Mouse (Mus musculus): ENCODE results near the gene Nsfl1c. TPM values are rescaled to one million over a fixed set of nuclear protein-coding genes. Genes with fewer than 3 reads are reported as not detected.

Gene Nsfl1c
- 121 and 157 TPM in 2 replicates for polyA plus RNA-seq (2012)

DNA sequence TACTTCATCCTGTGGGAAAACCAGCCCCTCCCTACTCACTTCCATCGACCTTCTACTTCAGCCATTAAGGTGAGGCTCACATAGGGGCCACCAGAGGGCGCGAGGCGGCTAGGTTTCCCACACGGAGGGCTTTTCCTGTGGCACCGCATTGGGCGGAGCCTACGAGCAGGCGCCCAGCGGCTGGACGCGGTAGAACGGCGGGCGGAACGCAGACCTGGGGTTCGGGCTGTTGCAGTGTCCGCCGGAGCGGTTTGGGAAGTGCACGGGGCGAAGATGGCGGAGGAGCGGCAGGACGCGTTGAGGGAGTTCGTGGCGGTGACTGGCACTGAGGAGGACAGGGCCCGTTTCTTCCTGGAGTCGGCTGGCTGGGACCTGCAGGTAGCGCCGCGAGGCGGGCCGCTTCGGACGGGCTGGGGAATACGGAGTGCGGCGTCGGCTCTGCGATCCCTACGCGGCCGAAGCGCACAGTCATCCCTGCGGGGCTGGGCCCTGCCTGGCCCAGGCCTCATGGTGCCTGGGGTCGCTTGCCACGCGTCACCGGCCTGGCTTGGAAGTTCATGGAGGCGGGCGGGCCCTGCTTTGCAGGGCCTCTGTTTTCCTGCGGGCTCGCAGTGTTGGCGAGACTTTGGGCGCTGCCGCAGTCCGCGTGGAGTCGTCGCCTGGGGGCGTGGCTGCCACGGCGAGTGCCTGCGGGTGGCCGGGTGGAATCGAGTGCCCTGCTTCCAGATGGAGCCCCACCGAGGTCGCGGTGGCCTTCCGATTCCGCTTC, at the start of gene Nsfl1c:
Gene Nsfl1c (plus strand): TSS at position 148 of the 769 bp plus-strand sequence.

GRCm38 (mm10) chr2:151476053-151476452, 17.9 kb upstream of the Nsfl1c start, which contains the start of gene 4921509C19Rik:
4921509C19Rik (minus strand) TSS chr2:151476153.

DNA sequence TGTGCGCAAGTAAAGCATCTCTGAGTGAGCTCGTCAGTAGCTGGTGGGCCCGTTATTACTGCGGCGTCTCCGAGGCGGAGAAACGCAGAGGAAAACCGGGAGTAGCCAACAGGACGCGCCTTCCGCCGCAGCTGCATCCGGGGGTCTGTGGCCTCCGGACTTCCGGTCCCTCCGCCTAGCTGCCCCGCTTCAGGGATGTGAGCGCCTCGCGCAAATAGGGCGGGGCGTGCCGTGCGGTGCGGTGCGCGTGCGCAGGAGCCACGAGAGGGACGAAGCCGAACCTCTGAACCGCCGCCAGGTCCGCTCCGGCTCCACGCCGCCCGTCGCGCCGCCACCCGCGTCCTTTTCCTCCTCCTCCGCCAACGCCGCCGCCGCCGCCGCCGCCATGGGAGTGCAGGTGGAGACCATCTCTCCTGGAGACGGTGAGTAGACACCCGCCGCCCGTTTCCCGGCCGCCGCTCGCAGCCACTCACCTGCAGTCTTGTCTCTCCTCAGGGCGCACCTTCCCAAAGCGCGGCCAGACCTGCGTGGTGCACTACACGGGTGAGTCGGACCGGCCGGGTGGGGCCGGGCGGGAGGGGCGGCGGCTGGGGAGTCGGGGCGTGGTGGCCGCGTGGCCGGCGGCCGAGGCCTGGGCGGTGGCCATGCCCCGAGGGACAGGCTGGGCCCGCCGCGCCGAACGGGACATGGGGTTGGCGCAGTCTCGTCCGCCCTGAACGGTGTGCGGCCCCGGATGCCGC, 48.5 kb downstream of the Nsfl1c start, which contains the start of gene Fkbp1a:
Gene Fkbp1a (plus strand): TSS at position 161 of the 740 bp plus-strand sequence.

Other genes starting within 250 kb of the Nsfl1c start
- gene 4921509C19Rik, start 18.0 kb upstream of the Nsfl1c start, polyA plus RNA-seq (2012) = not detected in 2 replicates
- gene Fkbp1a, start 48.3 kb downstream of the Nsfl1c start, polyA plus RNA-seq (2012) = 144 TPM in 2 replicates
- not detected in 2 replicates for gene Sdcbp2, start 78.4 kb downstream of the Nsfl1c start, polyA plus RNA-seq (2012)
- gene Snph, start 138.4 kb downstream of the Nsfl1c start, polyA plus RNA-seq (2012) = not detected in 2 replicates
- gene Rad21l, start 174.4 kb downstream of the Nsfl1c start, polyA plus RNA-seq (2012) = not detected in 2 replicates
- not detected in 2 replicates for gene Tmem74b, start 207.8 kb downstream of the Nsfl1c start, polyA plus RNA-seq (2012)

All from megakaryocyte-erythroid progenitor cell, adult 5 weeks (primary cell).